Mouse (Mus musculus) lung, adult 2 months (tissue): Measurements from ENCODE around the gene Gmppa.

Source experiments
- CTCF ChIP-seq: fragments of 200-500 bp; IDR thresholded peaks from 2 replicates; pipeline ENCODE4 v1.5.1; 2011; ENCODE audit warnings: mild to moderate bottlenecking, low read length, control low read depth; ENCODE audit not compliant: insufficient read depth
- POLR2A ChIP-seq: fragments of 200-500 bp; IDR thresholded peaks from 2 replicates; pipeline ENCODE4 v1.6.1; 2011; ENCODE audit warnings: low read depth, mild to moderate bottlenecking, control low read depth, low read length, borderline replicate concordance; ENCODE audit errors: extremely low read depth

GRCm38 (mm10) chr1:75425796-75426471 is 9.8 kb upstream of the Gmppa start:
- TF ChIP-seq CTCF = peak; percentile 63
- TF ChIP-seq POLR2A = no peak
